Mouse (Mus musculus) adrenal gland, adult 2 months (tissue): Measurements from ENCODE around the gene Rnase1. TPM values are rescaled to one million over a fixed set of nuclear protein-coding genes. Genes with fewer than 3 reads are reported as not detected.
"Not testable (repeated sequence)": the region's sequence is repeated elsewhere in the genome, so short reads cannot be mapped to it uniquely, and the experiment has no call there.

ENCODE experiments used
- DNase-seq: peaks from one replicate; pipeline ENCODE4 v3.0.0; 2021
- long read RNA-seq: library from polyadenylated mRNA; stranded (forward); transcript quantifications from one replicate; pipeline ENCODE4 v2.0.0, GENCODE M21; 2021
- polyA plus RNA-seq: library from polyadenylated mRNA; depleted of rRNA; stranded (reverse); fragments of >200 nt; gene quantifications from 2 replicates; pipeline ENCODE4 v1.2.3, GENCODE M21; 2012; rRNA removed
- total RNA-seq, 2 experiments: library from RNA; stranded (reverse); gene quantifications; 2 replicates each; pipeline ENCODE4 v1.2.3; 2021

The Rnase1 gene
- total RNA-seq: 1 to 10 TPM in 1 of 2 experiments, not detected in 1; 2.3 TPM
- not detected in 2 replicates for polyA plus RNA-seq
- long read RNA-seq: 0 reads

DNA sequence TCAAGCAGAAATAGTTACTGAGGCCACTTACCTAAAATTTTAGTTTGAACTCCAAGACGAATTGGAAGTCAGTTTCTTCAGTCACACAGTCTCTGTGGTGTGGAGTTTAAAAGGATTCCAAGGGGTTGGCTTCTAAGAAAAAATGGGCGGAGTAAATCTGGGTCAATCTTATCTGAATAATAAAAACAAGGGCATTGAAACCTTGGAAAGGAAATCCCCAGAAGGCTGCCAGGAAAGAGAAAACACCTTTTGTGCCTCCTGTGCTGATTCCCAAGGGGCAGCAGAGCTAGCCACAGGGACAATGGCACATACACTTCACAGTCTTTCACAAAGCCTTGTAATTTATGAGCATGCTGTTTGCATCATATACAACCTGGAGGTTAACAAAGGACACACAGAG lies at the start of gene Rnase1:
Gene Rnase1 (minus strand): TSS at position 101 of the 400 bp plus-strand sequence.
- DNase-seq: no peak

GRCm38 (mm10) chr14:51195681-51196080 lies 49.1 kb upstream of the Rnase1 start:
- peak; percentile 13 for DNase-seq

GRCm38 (mm10) chr14:51181051-51181450 lies 34.5 kb upstream of the Rnase1 start:
- not testable (repeated sequence) for DNase-seq

DNA sequence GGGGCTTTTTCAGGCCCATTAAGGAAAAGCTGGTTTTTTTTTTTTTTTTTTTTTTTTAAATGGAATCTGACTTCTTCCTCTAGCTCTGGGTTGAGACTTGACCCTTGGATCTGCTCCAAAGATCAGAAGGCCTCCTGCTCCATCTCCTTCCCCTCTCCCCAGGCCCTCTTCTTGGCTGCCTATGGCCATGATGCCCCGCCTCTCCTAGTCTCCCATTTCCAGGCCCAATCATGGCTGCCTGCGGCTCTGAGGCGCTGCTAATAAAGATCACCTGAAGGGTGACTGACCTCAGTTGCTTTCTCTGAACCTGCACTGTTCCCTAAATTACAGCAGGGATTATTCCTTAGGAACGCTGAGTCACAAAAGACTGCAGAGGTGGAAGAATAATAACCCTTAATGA lies 27.3 kb upstream of the Rnase1 start:
- DNase-seq: no peak

- not testable (repeated sequence) for DNase-seq
Measured at GRCm38 (mm10) chr14:51172947-51173346, 26.4 kb upstream of the Rnase1 start.

- DNase-seq: peak; percentile 18
Measured at GRCm38 (mm10) chr14:51172095-51172865, 25.7 kb upstream of the Rnase1 start.

DNA sequence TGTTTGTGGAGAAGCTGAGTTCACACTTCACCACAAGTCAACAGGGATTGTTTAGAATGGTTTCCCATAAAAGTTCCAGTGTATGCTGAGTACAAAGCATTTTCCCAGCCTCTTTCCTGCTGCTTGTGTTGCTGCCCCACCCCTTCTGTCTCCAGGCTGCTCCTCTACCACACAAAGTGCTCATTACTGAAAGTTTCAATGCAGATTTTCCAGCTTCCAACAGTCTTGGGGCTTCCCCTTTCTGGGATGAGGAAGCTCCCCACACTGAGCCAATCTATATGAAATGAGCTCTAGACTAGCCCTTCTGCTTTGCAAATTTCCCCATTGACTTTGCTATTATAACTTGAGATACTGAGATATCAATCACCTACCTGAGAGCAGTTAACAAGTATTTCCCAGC lies 19.5 kb upstream of the Rnase1 start:
- no peak for DNase-seq

DNA sequence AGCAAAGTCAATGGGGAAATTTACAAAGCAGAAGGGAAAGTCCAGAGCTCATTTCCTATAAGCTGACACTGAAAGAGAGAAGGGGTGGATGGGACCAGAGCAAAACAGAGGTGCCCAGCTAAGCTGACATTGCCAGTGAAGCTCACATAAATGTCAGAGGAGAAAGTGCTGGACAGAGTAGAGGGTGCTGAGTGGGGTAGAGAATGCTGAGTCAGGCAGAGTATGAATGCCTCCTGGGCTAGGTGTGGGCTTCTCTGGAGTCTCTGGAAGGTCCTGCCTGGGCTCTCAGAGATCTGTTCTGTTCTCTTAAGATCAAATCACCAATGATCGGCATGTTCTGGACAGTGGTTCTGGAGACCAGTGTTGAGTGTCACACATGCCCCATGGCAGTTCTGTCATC lies 18.9 kb upstream of the Rnase1 start:
- no peak for DNase-seq

GRCm38 (mm10) chr14:51163323-51163722 lies 16.7 kb upstream of the Rnase1 start:
- not testable (repeated sequence) for DNase-seq

DNA sequence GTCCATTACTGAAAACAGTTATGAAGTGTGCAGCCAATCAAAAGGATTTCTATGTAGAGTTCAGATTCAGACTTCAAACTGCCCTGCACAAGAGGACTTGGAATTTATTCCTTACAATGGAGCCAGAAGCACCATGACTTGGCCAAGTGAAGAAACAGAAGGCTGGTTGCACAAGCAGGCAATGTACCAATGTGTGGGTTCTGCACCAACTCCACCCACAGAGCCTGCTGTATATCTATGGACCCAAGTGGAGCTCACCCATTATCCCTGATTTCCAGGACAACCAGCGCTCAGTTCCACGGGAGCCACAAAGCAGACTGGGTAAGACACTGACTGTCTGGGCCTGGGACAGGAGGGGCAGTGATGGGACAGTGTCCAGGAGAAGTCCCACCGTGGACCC lies 15.4 kb upstream of the Rnase1 start, which contains the start of gene Rnase2b:
Gene Rnase2b (plus strand): TSS at position 285 of the 400 bp plus-strand sequence.
- DNase-seq: not testable (repeated sequence)

GRCm38 (mm10) chr14:51157072-51157471 lies 10.5 kb upstream of the Rnase1 start:
- DNase-seq: no peak

DNA sequence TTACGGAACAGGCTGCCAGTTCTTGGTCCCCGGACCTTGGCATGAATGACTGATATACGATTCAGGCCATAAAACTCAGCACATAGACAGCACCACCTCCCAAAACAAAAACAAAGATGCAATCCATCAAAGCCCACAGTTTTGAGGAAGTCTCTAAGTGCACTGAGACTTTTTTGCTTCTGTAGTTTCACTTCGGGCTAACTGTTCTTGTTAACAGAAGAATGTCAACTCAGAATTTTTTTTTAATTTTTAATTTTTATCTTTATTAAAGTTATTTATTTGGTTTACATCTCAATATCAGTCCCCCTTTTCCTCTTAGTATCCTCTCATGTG lies 10.1 kb upstream of the Rnase1 start:
- DNase-seq: no peak

GRCm38 (mm10) chr14:51156056-51156735 lies 9.6 kb upstream of the Rnase1 start:
- DNase-seq: no peak

GRCm38 (mm10) chr14:51152249-51152870 lies 5.8 kb upstream of the Rnase1 start:
- no peak for DNase-seq

DNA sequence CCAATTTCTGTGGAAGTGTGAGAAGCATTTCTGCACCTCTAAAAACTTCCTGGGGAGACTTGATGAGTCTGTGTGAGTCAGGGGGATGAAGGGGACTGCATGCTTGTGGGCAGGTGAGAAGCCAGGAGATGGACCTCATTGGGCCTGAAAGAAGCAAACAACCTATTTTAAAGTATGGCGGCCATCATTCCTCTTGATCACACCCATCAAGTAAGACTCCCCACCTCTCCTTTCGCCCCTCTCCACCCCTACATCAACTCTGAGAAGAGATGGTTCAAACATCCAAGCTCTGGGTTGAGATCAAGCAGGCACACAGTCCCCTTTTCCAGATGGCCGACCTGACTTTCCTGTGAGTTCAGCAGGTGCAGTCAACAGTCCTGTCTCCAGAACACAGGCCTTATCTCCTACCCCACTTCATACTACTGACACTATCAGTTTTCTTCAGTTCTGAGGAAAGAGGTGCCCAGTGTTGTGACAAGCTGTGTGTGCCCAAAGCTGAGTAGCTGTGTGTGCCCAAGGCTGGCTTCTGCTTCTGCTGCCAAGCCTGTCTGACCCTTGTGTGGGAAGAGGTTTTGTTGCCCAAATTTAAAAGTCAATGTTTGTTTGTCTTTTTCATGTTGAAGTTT lies 3.7 kb upstream of the Rnase1 start:
- DNase-seq: no peak

- no peak for DNase-seq
Measured at GRCm38 (mm10) chr14:51149164-51149563, 2.6 kb upstream of the Rnase1 start.

DNA sequence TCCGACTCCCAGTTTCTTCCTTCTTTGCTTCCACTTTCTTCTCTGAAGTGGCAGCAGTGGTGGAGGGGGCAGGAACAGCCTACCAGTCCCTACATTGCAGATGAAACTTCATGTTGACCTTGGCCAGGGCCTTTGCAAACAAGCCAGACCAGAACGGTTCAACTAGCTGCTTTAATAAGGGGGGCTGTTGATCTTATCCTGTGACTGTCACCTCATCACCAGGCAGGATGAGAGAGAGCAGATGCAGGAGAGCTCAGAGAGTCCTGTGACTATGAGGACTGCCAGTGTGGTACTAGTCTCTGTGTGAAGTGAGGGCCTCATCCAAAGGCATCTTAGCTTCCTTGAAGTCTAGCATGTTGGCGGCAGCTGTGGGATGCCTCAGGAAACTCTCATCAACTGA lies 1.4 kb upstream of the Rnase1 start:
- DNase-seq: no peak

DNA sequence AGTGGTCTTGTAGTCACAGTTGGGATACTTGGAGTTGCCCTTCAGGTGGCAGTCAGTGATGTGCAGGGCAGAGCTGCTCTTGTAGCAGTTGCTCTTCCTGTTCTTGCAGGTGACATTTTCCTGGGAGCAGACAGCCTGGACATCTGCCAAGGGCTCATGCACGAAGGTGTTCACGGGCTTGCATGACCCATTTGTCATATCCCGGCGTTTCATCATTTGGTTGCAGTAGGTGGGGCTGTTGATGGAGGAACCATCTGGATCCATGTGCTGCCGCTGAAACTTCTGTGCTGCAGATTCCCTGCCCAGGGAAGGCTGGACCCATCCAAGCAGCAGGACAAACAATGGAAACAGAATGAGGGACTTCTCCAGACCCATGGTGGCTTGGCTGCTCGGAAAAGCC lies 1.1 kb downstream of the Rnase1 start:
- no peak for DNase-seq

DNA sequence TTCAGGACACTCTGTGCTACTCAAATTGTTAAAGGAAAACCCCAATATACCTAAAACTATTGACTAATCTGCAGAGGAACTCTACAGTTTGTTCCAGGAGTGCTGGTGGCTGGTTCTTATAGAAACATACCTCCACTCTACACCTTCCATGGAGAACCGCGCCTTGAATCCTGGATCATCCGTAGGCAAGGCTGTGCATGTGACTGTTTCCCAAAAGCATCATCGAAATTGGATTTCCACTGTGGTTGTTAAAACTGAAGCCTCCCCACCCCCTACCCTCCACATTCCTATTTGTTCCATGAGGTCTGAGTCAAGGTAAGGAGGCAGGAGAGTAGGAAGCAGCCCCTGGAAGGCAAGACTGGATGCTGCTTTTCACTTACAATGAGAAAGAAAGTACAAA lies 2.1 kb downstream of the Rnase1 start:
- DNase-seq: no peak

- DNase-seq: no peak
Measured at GRCm38 (mm10) chr14:51143937-51144336, 2.6 kb downstream of the Rnase1 start.

GRCm38 (mm10) chr14:51143287-51143686 lies 3.3 kb downstream of the Rnase1 start:
- no peak for DNase-seq

GRCm38 (mm10) chr14:51142568-51142967 lies 4.0 kb downstream of the Rnase1 start:
- no peak for DNase-seq

DNA sequence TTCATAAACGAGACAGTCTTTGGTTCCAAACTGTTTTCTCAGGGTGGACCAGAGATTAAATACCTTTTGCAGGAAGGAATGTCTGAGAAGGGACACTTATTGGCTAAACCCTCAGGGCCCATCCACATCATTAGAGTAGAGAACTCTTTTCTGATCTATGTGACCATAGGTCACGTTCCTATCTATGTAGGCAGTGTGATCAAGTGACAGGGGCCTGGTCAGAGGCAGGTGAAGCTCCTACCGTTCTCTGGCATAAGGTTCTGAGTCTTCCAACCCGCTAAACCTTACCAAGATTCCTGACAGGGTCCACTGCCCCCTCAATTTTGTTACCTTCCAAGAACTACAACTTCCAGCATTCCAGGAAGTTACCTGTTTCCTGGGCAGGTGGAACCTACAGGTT lies 4.5 kb downstream of the Rnase1 start:
- DNase-seq: no peak
